Mouse (Mus musculus): ENCODE measurements around the gene Tshr. TPM values are rescaled to one million over a fixed set of nuclear protein-coding genes. Genes with fewer than 3 reads are reported as not detected.

Tshr gene
- polyA plus RNA-seq, 1 experiment from 2014 or later = 0.08 TPM

DNA sequence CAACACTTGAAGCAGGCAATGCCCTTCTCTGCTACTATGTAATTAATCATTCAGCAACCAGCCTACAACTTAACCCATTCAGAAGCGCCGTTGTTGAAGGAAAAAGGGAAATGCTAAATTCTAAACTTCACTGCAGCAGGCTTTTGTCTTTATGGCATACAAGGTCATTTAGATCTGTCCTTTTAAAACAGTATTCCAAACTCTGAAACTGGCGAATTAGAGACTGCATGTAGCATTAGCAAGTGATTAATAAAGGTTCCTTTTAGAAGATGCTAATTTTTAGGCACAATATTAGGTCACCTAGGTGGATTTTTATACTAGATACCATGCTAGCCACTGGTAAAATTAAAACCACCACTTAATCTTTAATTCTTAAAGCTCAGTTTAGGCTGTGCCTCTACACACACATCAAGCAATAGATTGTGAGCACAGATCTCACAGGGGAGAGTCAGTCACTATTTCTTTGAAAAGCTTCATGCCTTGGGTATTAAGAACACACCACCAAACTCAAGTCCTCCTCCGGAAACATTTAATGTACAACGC, 203.2 kb downstream of the Tshr start:
- H3K36me3 ChIP-seq (ENCODE audit: control insufficient read depth, insufficient read depth, low read length) = peaks cover 5% of the 10 kb centered on the region
- WGBS = 10% methylated on average over 5 of the region's 5 CpGs
- DNase-seq (ENCODE audit: low spot score) = no peak
- H3K4me2 ChIP-seq (ENCODE audit: low read depth) = peak overlapping the region; percentile 47
- H3K27me3 ChIP-seq (ENCODE audit: control insufficient read depth, insufficient read depth, low read length) = no peaks in the 10 kb centered on the region
- H3K4me1 ChIP-seq (ENCODE audit: control insufficient read depth, insufficient read depth, low read length) = peaks cover 15% of the 10 kb centered on the region
- H3K27ac ChIP-seq (ENCODE audit: low read depth, low read length) = peak overlapping the region; percentile 99
- no peak for ATAC-seq (ENCODE audit: insufficient read depth, low FRiP score, low TSS enrichment)
- peak overlapping the region; percentile 69 for H3K4me3 ChIP-seq (ENCODE audit: low read depth, low read length)
- H3K9ac ChIP-seq (ENCODE audit: low read length) = peak overlapping the region; percentile 97
- H3K9me3 ChIP-seq (ENCODE audit: control insufficient read depth, low read length) = no peaks in the 10 kb centered on the region

DNA sequence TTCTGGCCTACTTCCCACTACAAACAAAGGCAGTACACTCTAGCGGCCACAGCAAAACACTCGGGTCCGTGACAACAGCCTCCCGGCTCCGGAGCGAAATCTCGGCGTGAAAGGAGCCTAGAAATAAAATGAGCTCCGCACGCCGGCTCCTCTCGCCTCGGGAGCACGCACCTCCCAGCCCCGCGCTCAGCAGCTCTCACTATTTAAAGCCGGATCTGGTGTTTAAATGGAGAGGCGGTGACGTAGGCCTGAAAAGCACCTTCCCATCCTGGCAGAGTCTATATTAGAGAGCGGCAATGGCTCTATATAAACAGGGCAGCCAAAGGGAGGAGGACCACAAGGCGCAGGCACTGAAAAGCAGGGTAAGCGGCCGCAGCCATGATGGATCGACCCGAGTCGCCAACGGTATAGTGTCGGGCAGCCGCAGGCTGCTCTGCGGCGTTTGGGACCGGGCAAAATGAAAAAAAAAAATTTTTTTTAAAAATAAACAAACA, 203.9 kb downstream of the Tshr start:
- peak overlapping the region; percentile 47 for H3K4me2 ChIP-seq (ENCODE audit: low read depth)
- H3K27ac ChIP-seq (ENCODE audit: low read depth, low read length) = peak overlapping the region; percentile 99
- H3K9me3 ChIP-seq (ENCODE audit: control insufficient read depth, low read length) = no peaks in the 10 kb centered on the region
- ATAC-seq (ENCODE audit: insufficient read depth, low FRiP score, low TSS enrichment) (peak; percentile 89), DNase-seq (ENCODE audit: low spot score) (peak; percentile 92)
- H3K36me3 ChIP-seq (ENCODE audit: control insufficient read depth, insufficient read depth, low read length) = peaks cover 4% of the 10 kb centered on the region; the same call in 1 of the 2 replicates
- under 1% methylated on average over 32 of the region's 32 CpGs for WGBS
- peak overlapping the region; percentile 97 for H3K9ac ChIP-seq (ENCODE audit: low read length)
- H3K4me1 ChIP-seq (ENCODE audit: control insufficient read depth, insufficient read depth, low read length) = peaks cover 15% of the 10 kb centered on the region
- peak overlapping the region; percentile 69 for H3K4me3 ChIP-seq (ENCODE audit: low read depth, low read length)
- H3K27me3 ChIP-seq (ENCODE audit: control insufficient read depth, insufficient read depth, low read length) = no peaks in the 10 kb centered on the region

GRCm38 (mm10) chr12:91588670-91589541, 204.5 kb downstream of the Tshr start:
- H3K4me1 ChIP-seq (ENCODE audit: control insufficient read depth, insufficient read depth, low read length) = peaks cover 14% of the 10 kb centered on the region
- H3K4me2 ChIP-seq (ENCODE audit: low read depth) = peak overlapping the region; percentile 47; the same call in 1 of the 2 replicates
- H3K27ac ChIP-seq (ENCODE audit: low read depth, low read length) = peak overlapping the region; percentile 99
- H3K4me3 ChIP-seq (ENCODE audit: low read depth, low read length) = peak overlapping the region; percentile 69
- WGBS = under 1% methylated on average over 64 of the region's 83 CpGs
- H3K9ac ChIP-seq (ENCODE audit: low read length) = peak overlapping the region; percentile 97
- H3K9me3 ChIP-seq (ENCODE audit: control insufficient read depth, low read length) = no peaks in the 10 kb centered on the region
- H3K27me3 ChIP-seq (ENCODE audit: control insufficient read depth, insufficient read depth, low read length) = no peaks in the 10 kb centered on the region
- H3K36me3 ChIP-seq (ENCODE audit: control insufficient read depth, insufficient read depth, low read length) = peaks cover 4% of the 10 kb centered on the region; the same call in 1 of the 2 replicates
- no peak; the same call in 1 of the 2 replicates for ATAC-seq (ENCODE audit: insufficient read depth, low FRiP score, low TSS enrichment)
- peak; percentile 61 for DNase-seq (ENCODE audit: low spot score)

- Histone ChIP-seq H3K9me3 (ENCODE audit: control insufficient read depth, low read length) (no peaks in the 10 kb centered on the region), H3K4me1 (ENCODE audit: control insufficient read depth, insufficient read depth, low read length) (peaks cover 11% of the 10 kb centered on the region), H3K4me3 (ENCODE audit: low read depth, low read length) (peak overlapping the region; percentile 69), H3K9ac (ENCODE audit: low read length) (peak overlapping the region; percentile 97), H3K36me3 (ENCODE audit: control insufficient read depth, insufficient read depth, low read length) (peaks cover 4% of the 10 kb centered on the region; the same call in 1 of the 2 replicates), H3K4me2 (ENCODE audit: low read depth) (no peak overlapping the region), H3K27me3 (ENCODE audit: control insufficient read depth, insufficient read depth, low read length) (no peaks in the 10 kb centered on the region), H3K27ac (ENCODE audit: low read depth, low read length) (peak overlapping the region; percentile 99)
- no peak for ATAC-seq (ENCODE audit: insufficient read depth, low FRiP score, low TSS enrichment)
- no peak for DNase-seq (ENCODE audit: low spot score)
- WGBS = 2% methylated on average over 11 of the region's 11 CpGs
Measured at GRCm38 (mm10) chr12:91589542-91589846, 205.1 kb downstream of the Tshr start.

DNA sequence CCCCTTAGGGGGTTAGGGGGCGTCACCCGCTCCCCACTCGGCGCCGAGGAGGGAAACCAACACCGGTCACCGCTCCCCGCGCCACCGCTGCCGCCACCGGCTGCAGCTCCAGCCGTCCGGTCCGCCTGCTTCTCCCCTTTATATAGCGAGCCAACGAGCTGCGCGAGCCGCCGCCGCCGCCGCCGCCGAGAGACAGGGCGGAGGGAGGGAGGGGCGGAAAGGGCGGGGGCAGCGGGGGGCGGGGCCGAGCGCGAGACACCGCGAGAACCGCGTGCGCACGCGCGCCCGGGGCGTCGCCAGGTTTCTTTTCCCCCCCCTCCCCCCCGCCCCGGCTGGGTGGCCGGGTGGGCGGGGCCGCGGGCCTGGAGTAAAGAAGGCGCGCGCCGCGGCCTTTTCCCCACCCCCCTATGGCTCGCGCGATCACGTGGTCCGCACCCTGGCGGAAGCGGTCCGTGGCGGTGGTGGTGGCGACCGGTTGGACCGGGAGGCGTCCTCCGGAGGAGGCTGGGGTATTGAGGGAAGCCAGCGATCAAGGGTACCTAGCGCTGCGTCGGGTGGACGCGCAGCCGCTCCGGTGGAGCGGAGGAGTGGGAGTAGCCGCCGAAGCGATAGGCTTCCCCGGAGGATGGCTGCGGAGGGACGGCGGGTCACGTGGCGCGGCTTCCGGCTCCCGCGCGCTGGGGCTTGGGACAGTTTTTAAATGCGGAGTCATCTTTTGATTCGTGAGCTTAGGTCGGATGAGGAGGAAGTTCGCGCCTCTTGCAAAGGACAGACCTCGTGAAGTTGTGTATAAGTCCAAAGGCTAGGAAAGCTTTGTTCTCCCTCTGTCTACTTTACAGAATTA, 205.7 kb downstream of the Tshr start, which contains the start of gene Gtf2a1:
Gtf2a1 (minus strand) TSS at position 641 of the 844 bp plus-strand sequence.
- H3K27ac ChIP-seq (ENCODE audit: low read depth, low read length) = peak within 1 kb of the TSS; percentile 99
- peak within 1 kb of the TSS; percentile 64 for H3K4me2 ChIP-seq (ENCODE audit: low read depth)
- H3K9me3 ChIP-seq (ENCODE audit: control insufficient read depth, low read length) = no peaks in the 10 kb centered on the region
- no peaks in the 10 kb centered on the region for H3K27me3 ChIP-seq (ENCODE audit: control insufficient read depth, insufficient read depth, low read length)
- H3K9ac ChIP-seq (ENCODE audit: low read length) = peak within 1 kb of the TSS; percentile 97
- H3K4me1 ChIP-seq (ENCODE audit: control insufficient read depth, insufficient read depth, low read length) = peaks cover 11% of the 10 kb centered on the region
- DNase-seq (ENCODE audit: low spot score) (peak; percentile 99), ATAC-seq (ENCODE audit: insufficient read depth, low FRiP score, low TSS enrichment) (peak; percentile 83)
- peak within 1 kb of the TSS; percentile 69 for H3K4me3 ChIP-seq (ENCODE audit: low read depth, low read length)
- H3K36me3 ChIP-seq (ENCODE audit: control insufficient read depth, insufficient read depth, low read length) = peaks cover 2% of the 10 kb centered on the region; the same call in 1 of the 2 replicates
- WGBS = under 1% methylated on average over 68 of the region's 99 CpGs

GRCm38 (mm10) chr12:91590716-91591115, 206.4 kb downstream of the Tshr start:
- peak overlapping the region; percentile 69 for H3K4me3 ChIP-seq (ENCODE audit: low read depth, low read length)
- no peaks in the 10 kb centered on the region for H3K9me3 ChIP-seq (ENCODE audit: control insufficient read depth, low read length)
- H3K27ac ChIP-seq (ENCODE audit: low read depth, low read length) = peak overlapping the region; percentile 99
- peak overlapping the region; percentile 64 for H3K4me2 ChIP-seq (ENCODE audit: low read depth)
- DNase-seq (ENCODE audit: low spot score) (peak; percentile 20), ATAC-seq (ENCODE audit: insufficient read depth, low FRiP score, low TSS enrichment) (no peak)
- 32% methylated on average over 6 of the region's 6 CpGs for WGBS
- H3K36me3 ChIP-seq (ENCODE audit: control insufficient read depth, insufficient read depth, low read length) = 0 out of 2 replicates have a peak, but pooled peaks cover 2% of the 10 kb centered on the region
- H3K27me3 ChIP-seq (ENCODE audit: control insufficient read depth, insufficient read depth, low read length) = no peaks in the 10 kb centered on the region
- peaks cover 11% of the 10 kb centered on the region for H3K4me1 ChIP-seq (ENCODE audit: control insufficient read depth, insufficient read depth, low read length)
- H3K9ac ChIP-seq (ENCODE audit: low read length) = peak overlapping the region; percentile 97

DNA sequence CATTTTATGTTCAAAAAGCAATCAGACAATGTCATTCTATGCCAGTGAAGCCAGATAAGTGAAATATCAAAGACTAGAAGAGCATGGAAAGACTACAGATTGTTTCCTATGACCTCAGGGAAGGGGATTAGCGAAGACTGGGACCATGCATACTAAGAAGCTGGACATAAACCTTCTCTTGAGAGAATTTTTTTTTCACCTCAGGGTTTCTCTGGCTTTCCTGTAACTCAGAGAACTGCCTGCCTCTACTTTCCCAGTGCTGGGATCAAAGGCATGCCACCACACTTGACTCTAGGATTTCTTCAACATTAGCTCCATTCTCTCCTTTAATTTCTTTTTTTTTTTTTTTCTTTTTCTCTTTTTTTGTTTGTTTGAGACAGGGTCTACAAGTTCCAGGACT, 206.8 kb downstream of the Tshr start:
- no peak overlapping the region for H3K27ac ChIP-seq (ENCODE audit: low read depth, low read length)
- no peaks in the 10 kb centered on the region for H3K36me3 ChIP-seq (ENCODE audit: control insufficient read depth, insufficient read depth, low read length)
- no peak for DNase-seq (ENCODE audit: low spot score)
- H3K9ac ChIP-seq (ENCODE audit: low read length) = peak overlapping the region; percentile 97; the same call in 1 of the 2 replicates
- 92% methylated on average over 1 of the region's 1 CpGs for WGBS
- peak overlapping the region; percentile 69; the same call in 1 of the 2 replicates for H3K4me3 ChIP-seq (ENCODE audit: low read depth, low read length)
- H3K4me2 ChIP-seq (ENCODE audit: low read depth) = peak overlapping the region; percentile 64
- H3K27me3 ChIP-seq (ENCODE audit: control insufficient read depth, insufficient read depth, low read length) = no peaks in the 10 kb centered on the region
- H3K4me1 ChIP-seq (ENCODE audit: control insufficient read depth, insufficient read depth, low read length) = peaks cover 11% of the 10 kb centered on the region
- no peak for ATAC-seq (ENCODE audit: insufficient read depth, low FRiP score, low TSS enrichment)
- H3K9me3 ChIP-seq (ENCODE audit: control insufficient read depth, low read length) = no peaks in the 10 kb centered on the region

GRCm38 (mm10) chr12:91592128-91592527, 207.8 kb downstream of the Tshr start:
- Histone ChIP-seq H3K4me2 (ENCODE audit: low read depth) (no peak overlapping the region), H3K36me3 (ENCODE audit: control insufficient read depth, insufficient read depth, low read length) (no peaks in the 10 kb centered on the region), H3K27me3 (ENCODE audit: control insufficient read depth, insufficient read depth, low read length) (no peaks in the 10 kb centered on the region), H3K4me1 (ENCODE audit: control insufficient read depth, insufficient read depth, low read length) (peaks cover 8% of the 10 kb centered on the region), H3K9ac (ENCODE audit: low read length) (no peak overlapping the region), H3K9me3 (ENCODE audit: control insufficient read depth, low read length) (no peaks in the 10 kb centered on the region), H3K27ac (ENCODE audit: low read depth, low read length) (no peak overlapping the region), H3K4me3 (ENCODE audit: low read depth, low read length) (no peak overlapping the region)
- no peak for ATAC-seq (ENCODE audit: insufficient read depth, low FRiP score, low TSS enrichment)
- WGBS = 93% methylated on average over 3 of the region's 3 CpGs
- DNase-seq (ENCODE audit: low spot score) = no peak
